Mouse (Mus musculus): Measurements from ENCODE around the gene Tnnt3. TPM values are rescaled to one million over a fixed set of nuclear protein-coding genes. Genes with fewer than 3 reads are reported as not detected.

Tnnt3 gene
- total and polyA plus RNA-seq, 3 experiments = not detected

DNA sequence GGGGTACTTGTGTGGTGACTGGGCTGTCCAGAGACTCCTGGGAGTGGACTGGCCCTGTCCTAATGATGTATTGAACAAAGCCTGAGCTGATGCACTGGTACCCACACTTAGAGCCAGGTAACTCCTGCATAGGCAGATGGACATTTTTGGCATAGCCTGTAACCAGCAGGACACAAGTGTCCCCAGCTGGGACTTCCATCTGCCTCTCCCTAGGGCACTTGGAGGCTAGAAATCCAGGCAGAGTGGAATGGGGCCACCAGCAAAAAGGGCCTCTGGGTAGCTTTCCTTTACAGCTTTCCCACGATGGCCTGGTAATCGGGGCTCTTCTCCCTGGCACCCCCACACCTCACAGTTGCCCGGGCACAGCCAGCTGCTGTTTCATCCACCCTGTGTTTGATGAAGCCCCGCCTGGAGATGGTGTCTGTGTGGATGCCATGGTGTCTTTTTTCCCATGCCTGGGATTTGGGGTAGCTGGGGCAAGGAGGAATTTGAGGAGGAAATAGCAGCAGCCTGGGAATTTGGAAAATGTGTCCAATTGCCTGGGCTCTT, 63.3 kb downstream of the Tnnt3 start:
- Histone ChIP-seq H3K9me3 (replicated peaks; ENCODE audit: insufficient read depth, low read length) (no peaks in the 10 kb centered on the region), H3K27me3 (ENCODE audit: control insufficient read depth in 1 of 2, insufficient read depth in 2 of 2, low read length in 2 of 2) (peaks cover 0 to 2% of the 10 kb centered on the region in 2 experiments; a peak in 1 of 4 replicates), H3K9ac (ENCODE audit: control insufficient read depth, low read depth, low read length, poor library complexity, severe bottlenecking) (no peak overlapping the region), H3K4me1 (ENCODE audit: control insufficient read depth in 1 of 2, insufficient read depth in 2 of 2, low read length in 2 of 2) (no peaks in the 10 kb centered on the region), H3K4me3 (ENCODE audit: control insufficient read depth in 1 of 2, insufficient read depth in 1 of 2, low read depth in 2 of 2, low read length in 2 of 2) (no peak overlapping the region), H3K27ac (ENCODE audit: control insufficient read depth, low read depth, low read length) (no peak overlapping the region), H3K36me3 (ENCODE audit: control insufficient read depth in 1 of 2, insufficient read depth in 2 of 2, low read length in 2 of 2) (no peaks in the 10 kb centered on the region), H3K79me2 (ENCODE audit: control insufficient read depth, insufficient read depth, low read length, poor library complexity) (no peaks in the 10 kb centered on the region)
- TF ChIP-seq SMC3 (IDR thresholded peaks at IDR 0.05; ENCODE audit: low read depth, low read length) (no peak), BHLHE40 (IDR thresholded peaks at IDR 0.05; ENCODE audit: borderline replicate concordance, low read depth, low read length) (no peak), CTCF (IDR thresholded peaks at IDR 0.05 in 2 of 3, conservative IDR thresholded peaks at IDR 0.05 in 1 of 3; ENCODE audit: control insufficient read depth in 1 of 3, insufficient read depth in 1 of 3, low read depth in 2 of 3, low read length in 3 of 3, poor library complexity in 1 of 3, severe bottlenecking in 1 of 3) (no peak), MEF2A (IDR thresholded peaks at IDR 0.05; ENCODE audit: extremely low read depth, insufficient replicate concordance, low read depth, low read length, poor library complexity, severe bottlenecking) (no peak), TCF12 (IDR thresholded peaks at IDR 0.05; ENCODE audit: low read depth, low read length) (no peak), HCFC1 (IDR thresholded peaks at IDR 0.05; ENCODE audit: low read depth, low read length) (no peak), USF1 (IDR thresholded peaks at IDR 0.05; ENCODE audit: low read depth, low read length) (no peak), SIN3A (IDR thresholded peaks at IDR 0.05; ENCODE audit: low read length) (no peak), RCOR1 (IDR thresholded peaks at IDR 0.05; ENCODE audit: low read depth, low read length) (no peak), ELF1 (IDR thresholded peaks at IDR 0.05; ENCODE audit: low read depth, low read length) (no peak)
- no peak for DNase-seq (ENCODE audit: low read depth, low spot score)

DNA sequence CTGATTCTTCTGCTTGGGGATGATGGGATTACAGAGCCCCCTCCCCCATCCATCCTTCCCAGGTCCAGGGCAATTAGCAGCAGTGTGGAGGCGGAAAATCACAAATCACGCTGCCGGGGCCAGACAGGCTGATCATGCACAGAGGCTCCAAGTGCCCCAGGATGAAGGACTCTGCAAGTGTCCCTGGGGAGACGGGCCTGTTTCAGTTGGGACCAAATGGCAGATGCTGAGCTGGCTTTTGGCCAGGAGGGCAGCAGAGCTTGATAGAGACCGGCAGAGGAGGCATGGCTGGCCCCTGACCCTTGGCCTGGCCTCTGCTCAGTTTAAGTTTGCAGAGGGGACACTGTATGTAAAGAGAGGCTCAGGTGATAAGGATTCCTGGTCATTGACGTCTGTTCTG, 64.5 kb downstream of the Tnnt3 start:
- Histone ChIP-seq H3K4me1 (ENCODE audit: control insufficient read depth in 1 of 2, insufficient read depth in 2 of 2, low read length in 2 of 2) (no peaks in the 10 kb centered on the region), H3K27me3 (ENCODE audit: control insufficient read depth in 1 of 2, insufficient read depth in 2 of 2, low read length in 2 of 2) (peaks cover 0 to 2% of the 10 kb centered on the region in 2 experiments; a peak in 1 of 4 replicates), H3K9ac (ENCODE audit: control insufficient read depth, low read depth, low read length, poor library complexity, severe bottlenecking) (no peak overlapping the region), H3K9me3 (replicated peaks; ENCODE audit: insufficient read depth, low read length) (no peaks in the 10 kb centered on the region), H3K27ac (ENCODE audit: control insufficient read depth, low read depth, low read length) (no peak overlapping the region), H3K79me2 (ENCODE audit: control insufficient read depth, insufficient read depth, low read length, poor library complexity) (no peaks in the 10 kb centered on the region), H3K4me3 (ENCODE audit: control insufficient read depth in 1 of 2, insufficient read depth in 1 of 2, low read depth in 2 of 2, low read length in 2 of 2) (no peak overlapping the region), H3K36me3 (ENCODE audit: control insufficient read depth in 1 of 2, insufficient read depth in 2 of 2, low read length in 2 of 2) (no peaks in the 10 kb centered on the region)
- DNase-seq (ENCODE audit: low read depth, low spot score) = no peak
- TF ChIP-seq ELF1 (IDR thresholded peaks at IDR 0.05; ENCODE audit: low read depth, low read length) = no peak

DNA sequence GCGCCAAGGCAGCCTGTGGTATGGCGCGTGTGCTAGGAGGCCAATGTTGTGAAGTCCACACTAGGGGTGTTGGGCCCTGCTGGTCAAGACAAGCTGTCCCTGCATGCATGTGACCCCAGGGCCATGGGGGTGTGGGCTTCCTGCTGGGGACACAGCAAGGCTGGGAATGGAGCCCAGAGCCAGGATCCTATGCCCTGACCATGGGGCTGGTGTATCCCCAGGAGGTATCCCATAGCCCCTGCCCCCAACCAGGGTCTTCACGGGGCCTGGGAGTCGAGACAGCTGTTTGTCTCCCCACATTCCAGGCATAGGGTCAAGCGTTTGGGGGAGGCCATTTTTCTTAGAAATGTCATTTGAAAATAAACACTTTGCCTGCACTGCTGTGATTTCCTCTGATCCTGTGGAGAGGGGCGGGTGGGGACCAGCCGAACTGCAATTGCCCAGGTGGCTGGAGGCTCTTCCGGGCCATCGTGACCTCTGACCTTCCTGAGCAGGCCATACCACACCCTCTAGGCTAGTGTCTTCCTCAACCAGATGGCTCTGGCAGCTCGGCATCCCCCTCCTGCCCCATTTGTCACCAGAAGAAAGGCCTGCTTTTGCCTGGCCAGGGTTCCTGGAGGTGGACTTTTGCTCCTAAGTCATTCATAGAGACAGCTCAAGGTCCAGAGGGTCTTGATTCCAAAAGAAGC, 66.5 kb downstream of the Tnnt3 start:
- TF ChIP-seq ELF1 (IDR thresholded peaks at IDR 0.05; ENCODE audit: low read depth, low read length) (no peak), ZMIZ1 (IDR thresholded peaks at IDR 0.05; ENCODE audit: low read depth, low read length) (no peak), RCOR1 (IDR thresholded peaks at IDR 0.05; ENCODE audit: low read depth, low read length) (no peak), MAZ (IDR thresholded peaks at IDR 0.05; ENCODE audit: low read depth, low read length) (no peak)
- no peak for DNase-seq (ENCODE audit: low read depth, low spot score)
- no peaks in the 10 kb centered on the region for H3K9me3 ChIP-seq (replicated peaks; ENCODE audit: insufficient read depth, low read length)
- H3K36me3 ChIP-seq (ENCODE audit: control insufficient read depth in 1 of 2, insufficient read depth in 2 of 2, low read length in 2 of 2) = no peaks in the 10 kb centered on the region
- H3K27ac ChIP-seq (ENCODE audit: control insufficient read depth, low read depth, low read length) = no peak overlapping the region
- H3K4me3 ChIP-seq (ENCODE audit: control insufficient read depth in 1 of 2, insufficient read depth in 1 of 2, low read depth in 2 of 2, low read length in 2 of 2) = no peak overlapping the region
- no peak overlapping the region for H3K9ac ChIP-seq (ENCODE audit: control insufficient read depth, low read depth, low read length, poor library complexity, severe bottlenecking)
- peaks cover 0 to 2% of the 10 kb centered on the region in 2 experiments; a peak in 1 of 4 replicates for H3K27me3 ChIP-seq (ENCODE audit: control insufficient read depth in 1 of 2, insufficient read depth in 2 of 2, low read length in 2 of 2)
- no peaks in the 10 kb centered on the region for H3K79me2 ChIP-seq (ENCODE audit: control insufficient read depth, insufficient read depth, low read length, poor library complexity)
- no peaks in the 10 kb centered on the region for H3K4me1 ChIP-seq (ENCODE audit: control insufficient read depth in 1 of 2, insufficient read depth in 2 of 2, low read length in 2 of 2)

Other genes with a start within 250 kb of the Tnnt3 start
- gene Gm2431, start 240.5 kb upstream of the Tnnt3 start, total RNA-seq (2012; rRNA removed) = not detected in 2 replicates
- not detected for gene Gm2431, start 240.5 kb upstream of the Tnnt3 start, polyA plus RNA-seq (2012; ENCODE audit: insufficient read depth in 1 of 2, insufficient read length in 2 of 2, low read depth in 1 of 2, low replicate concordance in 2 of 2, missing spikeins in 1 of 2)
- not detected in 2 replicates for gene Gm4559, start 224.5 kb upstream of the Tnnt3 start, total RNA-seq (2012; rRNA removed)
- not detected for gene Gm4559, start 224.5 kb upstream of the Tnnt3 start, polyA plus RNA-seq (2012; ENCODE audit: insufficient read depth in 1 of 2, insufficient read length in 2 of 2, low read depth in 1 of 2, low replicate concordance in 2 of 2, missing spikeins in 1 of 2)
- not detected in 2 replicates for gene Krtap5-1, start 201.7 kb upstream of the Tnnt3 start, total RNA-seq (2012; rRNA removed)
- gene Krtap5-1, start 201.7 kb upstream of the Tnnt3 start, polyA plus RNA-seq (2012; ENCODE audit: insufficient read depth in 1 of 2, insufficient read length in 2 of 2, low read depth in 1 of 2, low replicate concordance in 2 of 2, missing spikeins in 1 of 2) = not detected
- not detected in 2 replicates for gene Krtap5-4, start 195.3 kb upstream of the Tnnt3 start, total RNA-seq (2012; rRNA removed)
- not detected for gene Krtap5-4, start 195.3 kb upstream of the Tnnt3 start, polyA plus RNA-seq (2012; ENCODE audit: insufficient read depth in 1 of 2, insufficient read length in 2 of 2, low read depth in 1 of 2, low replicate concordance in 2 of 2, missing spikeins in 1 of 2)
- gene Ifitm10, start 125.1 kb upstream of the Tnnt3 start, total RNA-seq (2012; rRNA removed) = not detected in 2 replicates
- gene Ifitm10, start 125.1 kb upstream of the Tnnt3 start, polyA plus RNA-seq (2012; ENCODE audit: insufficient read depth in 1 of 2, insufficient read length in 2 of 2, low read depth in 1 of 2, low replicate concordance in 2 of 2, missing spikeins in 1 of 2) = under 1 TPM in 1 of 2 experiments, not detected in 1; 0.21 TPM
- 3.2 and 8.1 TPM in 2 replicates for gene Gm49369, start 116.2 kb upstream of the Tnnt3 start, total RNA-seq (2012; rRNA removed)
- 10 to 100 TPM in 1 of 2 experiments, not detected in 1; 15.2 TPM for gene Gm49369, start 116.2 kb upstream of the Tnnt3 start, polyA plus RNA-seq (2012; ENCODE audit: insufficient read depth in 1 of 2, insufficient read length in 2 of 2, low read depth in 1 of 2, low replicate concordance in 2 of 2, missing spikeins in 1 of 2)
- 112 and 115 TPM in 2 replicates for gene Ctsd, start 110.8 kb upstream of the Tnnt3 start, total RNA-seq (2012; rRNA removed)
- 100 to 1,000 TPM in 1 of 2 experiments, 10 to 100 TPM in 1; 89.3 to 179 TPM for gene Ctsd, start 110.8 kb upstream of the Tnnt3 start, polyA plus RNA-seq (2012; ENCODE audit: insufficient read depth in 1 of 2, insufficient read length in 2 of 2, low read depth in 1 of 2, low replicate concordance in 2 of 2, missing spikeins in 1 of 2)
- gene Syt8, start 64.0 kb upstream of the Tnnt3 start, total RNA-seq (2012; rRNA removed) = not detected in 2 replicates
- not detected for gene Syt8, start 64.0 kb upstream of the Tnnt3 start, polyA plus RNA-seq (2012; ENCODE audit: insufficient read depth in 1 of 2, insufficient read length in 2 of 2, low read depth in 1 of 2, low replicate concordance in 2 of 2, missing spikeins in 1 of 2)
- gene Tnni2, start 57.0 kb upstream of the Tnnt3 start, total RNA-seq (2012; rRNA removed) = not detected in 2 replicates
- under 1 TPM in 1 of 2 experiments, not detected in 1; 0.84 TPM for gene Tnni2, start 57.0 kb upstream of the Tnnt3 start, polyA plus RNA-seq (2012; ENCODE audit: insufficient read depth in 1 of 2, insufficient read length in 2 of 2, low read depth in 1 of 2, low replicate concordance in 2 of 2, missing spikeins in 1 of 2)
- not detected in 2 replicates for gene Lsp1, start 38.0 kb upstream of the Tnnt3 start, total RNA-seq (2012; rRNA removed)
- gene Lsp1, start 38.0 kb upstream of the Tnnt3 start, polyA plus RNA-seq (2012; ENCODE audit: insufficient read depth in 1 of 2, insufficient read length in 2 of 2, low read depth in 1 of 2, low replicate concordance in 2 of 2, missing spikeins in 1 of 2) = not detected
- gene Mrpl23, start 33.9 kb downstream of the Tnnt3 start, total RNA-seq (2012; rRNA removed) = 48.2 and 57.6 TPM in 2 replicates
- 10 to 100 TPM in 1 of 2 experiments, not detected in 1; 11.4 TPM for gene Mrpl23, start 33.9 kb downstream of the Tnnt3 start, polyA plus RNA-seq (2012; ENCODE audit: insufficient read depth in 1 of 2, insufficient read length in 2 of 2, low read depth in 1 of 2, low replicate concordance in 2 of 2, missing spikeins in 1 of 2)
- gene Igf2, start 168.0 kb downstream of the Tnnt3 start, total RNA-seq (2012; rRNA removed) = not detected in 2 replicates
- gene Igf2, start 168.0 kb downstream of the Tnnt3 start, polyA plus RNA-seq (2012; ENCODE audit: insufficient read depth in 1 of 2, insufficient read length in 2 of 2, low read depth in 1 of 2, low replicate concordance in 2 of 2, missing spikeins in 1 of 2) = not detected
- gene Gm49394, start 171.1 kb downstream of the Tnnt3 start, total RNA-seq (2012; rRNA removed) = not detected in 2 replicates
- not detected for gene Gm49394, start 171.1 kb downstream of the Tnnt3 start, polyA plus RNA-seq (2012; ENCODE audit: insufficient read depth in 1 of 2, insufficient read length in 2 of 2, low read depth in 1 of 2, low replicate concordance in 2 of 2, missing spikeins in 1 of 2)
- gene Ins2, start 244.5 kb downstream of the Tnnt3 start, total RNA-seq (2012; rRNA removed) = not detected in 2 replicates
- not detected for gene Ins2, start 244.5 kb downstream of the Tnnt3 start, polyA plus RNA-seq (2012; ENCODE audit: insufficient read depth in 1 of 2, insufficient read length in 2 of 2, low read depth in 1 of 2, low replicate concordance in 2 of 2, missing spikeins in 1 of 2)